Mouse (Mus musculus): ENCODE measurements around the gene Ada. TPM values are rescaled to one million over a fixed set of nuclear protein-coding genes. Genes with fewer than 3 reads are reported as not detected.
A peak's percentile ranks its signal among the peaks of the same experiment; 100 is the strongest.

Ada gene
- total RNA-seq, 4 experiments from 2014 or later = 1.4 to 2.0 (median 1.5) TPM

DNA sequence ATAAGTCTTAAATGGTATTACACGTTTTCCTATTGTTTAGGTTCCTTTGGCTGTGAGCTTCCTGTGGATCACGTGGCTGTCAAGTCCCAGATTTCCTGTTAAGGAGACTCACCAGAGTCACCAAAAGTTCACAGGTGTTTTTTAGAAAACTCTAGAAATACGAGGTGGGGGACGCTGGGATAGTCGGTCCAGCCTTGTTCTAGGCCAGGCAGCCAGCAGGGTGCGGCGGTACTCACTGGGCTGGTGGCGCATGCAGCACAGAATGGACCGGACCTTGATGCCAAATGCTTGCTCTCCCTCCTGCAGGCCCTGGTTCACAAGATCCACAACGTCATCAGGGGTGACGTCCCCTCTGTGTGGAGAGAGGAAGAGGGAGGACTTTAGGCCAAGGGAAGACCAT lies 18.0 kb downstream of the Ada start:
- no peak for DNase-seq (ENCODE audit: low spot score in 2 of 2)

DNA sequence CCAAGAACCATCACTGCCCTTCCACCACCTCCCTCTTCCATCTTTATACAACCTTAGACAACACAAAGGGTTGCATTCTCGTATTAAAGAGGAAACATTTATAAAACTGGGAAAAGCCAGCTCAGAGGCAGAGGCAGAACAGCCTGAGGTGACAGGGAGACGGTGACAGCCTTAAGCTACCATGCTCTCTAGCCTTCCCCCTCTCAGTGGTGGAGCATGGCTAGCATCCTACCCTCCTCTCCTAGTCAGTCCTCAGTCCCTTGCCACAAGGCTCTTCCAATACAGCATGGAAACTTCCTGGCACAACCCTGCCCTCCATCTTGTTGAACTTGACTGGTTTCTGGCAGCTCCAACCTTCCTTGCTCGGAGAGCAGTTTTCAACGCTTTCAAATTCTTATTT lies 21.7 kb downstream of the Ada start:
- DNase-seq (ENCODE audit: low spot score in 2 of 2) = no peak

DNA sequence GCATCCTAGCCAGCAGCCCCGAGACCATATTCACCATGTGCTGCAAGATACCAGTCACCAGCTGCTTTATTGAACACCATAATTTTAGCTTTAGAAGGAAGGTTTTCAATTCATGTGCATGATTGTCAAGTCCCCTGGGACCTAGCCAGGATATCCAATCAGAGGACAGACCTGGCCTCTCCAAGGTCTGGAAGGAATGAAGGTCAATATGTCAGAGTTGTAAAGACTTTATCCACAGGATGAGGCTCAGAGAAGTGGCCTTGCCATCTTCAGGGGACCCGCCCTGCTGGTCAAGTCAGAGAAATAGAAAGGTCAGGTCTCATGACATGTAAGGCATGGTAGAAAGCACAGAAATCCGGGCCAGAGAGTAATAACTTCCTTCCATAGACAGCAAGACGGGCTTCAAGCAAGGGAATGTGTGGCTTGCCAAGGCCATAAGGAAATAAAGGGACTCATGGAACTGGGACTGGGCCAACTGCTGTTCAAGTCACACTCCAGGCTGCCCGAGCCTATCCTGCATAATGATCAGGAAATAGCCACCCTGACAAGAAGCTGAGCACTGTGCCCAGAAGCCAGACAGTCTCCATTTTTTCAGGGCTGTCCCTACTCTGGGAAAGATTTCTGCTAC lies 23.2 kb downstream of the Ada start:
- no peak for DNase-seq (ENCODE audit: low spot score in 2 of 2)

DNA sequence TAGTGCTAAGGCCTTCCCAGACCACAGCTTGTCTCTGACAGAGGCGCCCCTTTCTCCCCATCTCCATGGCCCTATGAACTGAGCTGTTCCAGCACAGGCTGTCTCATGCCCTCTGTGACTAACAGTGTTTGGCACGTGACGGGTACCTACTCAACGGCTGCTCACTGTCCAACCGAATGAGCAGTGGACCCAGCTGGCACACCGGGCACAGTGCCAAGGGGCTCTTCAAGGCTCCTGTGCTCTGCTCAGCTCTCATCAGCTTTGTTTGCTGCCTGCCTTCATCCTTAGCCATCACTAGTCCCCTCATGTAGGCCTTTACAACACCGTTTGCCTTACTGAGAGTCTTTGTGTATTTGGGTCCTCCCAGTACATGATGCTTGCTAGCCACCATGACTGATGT lies 27.5 kb downstream of the Ada start:
- DNase-seq (ENCODE audit: low spot score in 2 of 2) = peak in 1 of 2 experiments; percentile 83

DNA sequence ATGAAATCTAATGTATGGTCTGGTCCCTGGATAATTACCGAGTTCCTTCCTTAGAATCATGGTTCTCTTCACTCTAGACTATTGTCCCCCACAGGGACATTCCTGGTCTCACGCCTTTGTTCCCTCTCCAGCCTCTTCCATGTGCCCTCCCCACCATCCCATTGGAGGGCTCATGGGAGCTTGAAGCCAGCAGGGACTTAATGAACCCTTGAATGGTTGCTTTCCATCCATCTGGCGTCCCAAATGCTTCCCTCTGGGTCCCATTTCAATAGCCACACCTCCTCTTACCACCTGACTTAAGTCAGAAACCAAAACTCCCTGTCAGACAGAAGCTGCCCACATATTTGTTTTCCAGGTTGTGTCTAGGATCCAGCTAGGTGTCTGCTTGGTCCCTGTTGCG lies 30.4 kb downstream of the Ada start:
- DNase-seq (ENCODE audit: low spot score in 2 of 2) = no peak

DNA sequence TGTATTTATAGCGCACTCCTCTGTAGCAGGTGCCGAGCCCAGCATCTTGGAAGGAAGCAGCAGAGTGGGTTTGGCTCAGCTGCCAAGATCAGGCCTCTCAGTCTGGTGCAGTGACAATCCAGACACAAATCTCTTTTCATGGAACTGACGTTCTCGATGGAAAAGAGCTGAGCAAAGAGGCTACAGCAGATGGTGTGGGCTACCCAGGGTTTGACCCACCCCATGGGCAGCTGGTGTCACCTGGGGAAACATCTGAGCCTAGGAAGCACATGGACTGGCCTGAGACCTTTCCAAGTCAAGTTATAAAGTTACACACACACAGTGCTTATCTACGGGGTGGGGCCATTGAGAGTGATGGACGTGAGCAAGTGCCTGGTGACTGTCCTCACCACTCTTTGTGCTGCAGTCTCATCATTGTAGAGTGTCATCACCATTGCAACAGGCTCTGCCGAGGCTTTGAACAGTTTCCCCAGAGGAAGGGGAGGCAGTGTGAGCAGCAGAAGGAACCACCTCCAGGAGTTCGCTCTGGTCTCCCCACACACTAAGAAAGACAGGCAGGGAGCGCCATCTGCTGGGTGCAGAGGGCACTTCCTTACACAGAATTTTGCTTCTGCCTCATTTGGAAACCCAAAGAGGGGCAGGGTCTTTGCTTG lies 31.0 kb downstream of the Ada start:
- DNase-seq (ENCODE audit: low spot score in 2 of 2) = peak; percentile 72 to 82

DNA sequence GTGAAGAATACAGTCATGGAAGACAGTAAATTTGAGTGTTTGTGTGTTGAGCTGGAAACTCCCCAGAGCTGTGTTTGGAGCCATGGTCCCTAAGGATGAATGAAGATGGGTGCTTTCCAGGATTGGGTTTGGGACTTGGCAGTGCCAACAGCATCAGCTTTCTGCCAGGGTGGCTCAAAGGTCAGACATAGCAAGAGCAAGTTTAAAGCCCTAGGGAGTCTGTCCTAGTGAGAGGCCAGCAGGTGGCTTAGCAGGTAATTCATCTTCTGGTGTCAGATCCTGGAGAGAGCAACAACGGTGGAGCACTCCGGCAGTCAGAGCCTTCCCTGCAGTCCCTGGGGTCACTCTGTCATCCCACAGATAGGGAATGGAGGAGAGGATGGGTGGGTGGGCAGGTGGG lies 31.5 kb downstream of the Ada start:
- DNase-seq (ENCODE audit: low spot score in 2 of 2) = no peak

DNA sequence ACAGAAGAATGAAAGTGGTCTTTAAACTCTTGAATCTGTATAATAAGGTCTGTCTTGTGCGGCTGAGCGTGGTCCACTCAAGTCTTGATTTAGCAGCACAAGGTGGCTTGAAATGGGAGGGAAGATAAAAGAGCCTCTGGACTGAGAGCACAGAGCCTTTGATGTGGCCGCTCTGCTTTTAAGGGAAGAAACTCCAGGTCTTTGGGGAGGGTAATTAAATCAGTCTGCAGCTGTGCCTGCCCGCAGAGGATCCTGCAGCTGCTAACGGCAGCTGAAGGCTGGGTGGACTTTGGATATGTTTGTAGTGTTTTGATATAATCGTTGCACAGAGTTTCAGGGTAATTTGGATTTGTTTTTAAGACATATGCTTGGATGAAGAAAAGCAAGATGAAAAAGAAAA lies 33.2 kb downstream of the Ada start:
- no peak for DNase-seq (ENCODE audit: low spot score in 2 of 2)

DNA sequence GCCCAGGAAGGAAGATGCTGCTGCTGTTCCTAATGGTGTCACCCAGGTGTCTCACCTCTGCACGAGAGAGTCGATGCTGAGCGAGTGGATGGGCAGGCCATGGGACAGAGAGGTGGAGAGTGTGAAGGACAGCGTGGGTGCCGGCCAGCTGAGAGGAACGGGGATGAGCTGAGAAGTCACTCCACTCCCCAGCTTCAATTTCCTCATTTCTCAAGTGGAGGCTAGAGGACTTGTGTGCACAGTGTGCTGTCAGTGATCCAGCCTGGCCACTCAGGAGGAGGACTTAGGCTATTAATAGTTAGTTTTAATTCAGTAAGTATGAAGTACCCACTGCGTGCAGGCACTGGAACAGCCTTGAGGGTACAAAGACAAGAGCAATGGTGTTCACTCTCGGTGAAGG lies 33.6 kb downstream of the Ada start:
- DNase-seq (ENCODE audit: low spot score in 2 of 2) = no peak

DNA sequence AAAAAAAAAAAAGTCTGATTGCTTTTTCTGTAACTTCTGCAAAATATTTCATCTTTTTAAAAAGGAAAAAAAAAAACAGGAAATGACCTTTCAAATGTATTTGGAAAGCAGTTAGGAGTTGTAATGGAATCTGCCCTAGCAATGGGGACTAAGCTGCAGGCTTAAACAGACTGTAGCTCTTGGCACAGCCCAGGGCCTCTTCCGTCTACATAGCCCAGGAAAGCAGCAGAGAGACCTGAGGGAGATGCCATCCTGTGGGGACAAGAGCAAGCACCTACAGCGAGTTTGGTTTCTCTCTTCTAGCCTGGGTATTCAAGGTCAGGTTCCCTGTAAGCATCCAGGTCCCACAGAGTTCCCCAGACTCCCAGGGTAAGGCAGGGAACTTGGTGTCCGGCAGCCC lies 36.7 kb downstream of the Ada start:
- DNase-seq (ENCODE audit: low spot score in 2 of 2) = no peak

DNA sequence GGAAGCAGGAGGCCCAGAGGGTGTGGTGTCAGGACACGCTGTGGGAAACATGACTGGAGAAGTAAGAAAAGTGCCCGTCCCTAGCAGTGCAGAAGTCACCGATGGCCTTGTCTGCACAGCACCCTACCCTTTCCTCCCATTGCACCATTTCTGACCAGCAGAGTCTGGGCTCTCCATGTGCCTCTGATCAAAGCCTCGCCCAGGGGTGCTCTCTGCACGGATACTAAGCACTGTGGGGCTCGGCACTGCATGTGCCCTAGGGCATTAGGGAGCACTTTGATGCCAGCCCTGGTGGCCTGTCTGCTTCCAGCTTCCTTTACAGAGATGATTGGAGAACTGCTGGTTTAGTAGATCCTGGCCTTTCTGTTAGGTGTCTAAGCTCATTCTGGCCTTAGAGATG lies 37.2 kb downstream of the Ada start:
- DNase-seq (ENCODE audit: low spot score in 2 of 2) = no peak

DNA sequence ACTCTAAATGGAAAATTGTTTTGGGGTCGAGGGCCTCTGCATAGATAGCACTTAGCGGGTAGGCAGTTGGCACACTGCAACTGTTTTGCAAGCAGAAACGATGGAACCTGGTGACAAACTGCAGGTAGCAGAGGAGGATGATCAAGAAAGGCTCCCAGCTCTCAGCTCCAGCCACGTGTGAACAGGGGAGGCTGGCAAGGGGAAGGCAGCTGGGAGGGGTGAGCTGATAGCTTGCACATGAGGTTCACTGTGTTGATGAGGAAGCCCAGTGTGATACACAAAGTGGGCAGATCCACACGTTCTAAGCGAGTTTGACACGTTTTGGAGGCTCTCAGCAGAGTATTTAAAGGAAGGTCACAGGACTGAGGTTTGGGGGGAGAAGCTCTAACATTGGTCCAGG lies 37.6 kb downstream of the Ada start:
- DNase-seq (ENCODE audit: low spot score in 2 of 2) = no peak

DNA sequence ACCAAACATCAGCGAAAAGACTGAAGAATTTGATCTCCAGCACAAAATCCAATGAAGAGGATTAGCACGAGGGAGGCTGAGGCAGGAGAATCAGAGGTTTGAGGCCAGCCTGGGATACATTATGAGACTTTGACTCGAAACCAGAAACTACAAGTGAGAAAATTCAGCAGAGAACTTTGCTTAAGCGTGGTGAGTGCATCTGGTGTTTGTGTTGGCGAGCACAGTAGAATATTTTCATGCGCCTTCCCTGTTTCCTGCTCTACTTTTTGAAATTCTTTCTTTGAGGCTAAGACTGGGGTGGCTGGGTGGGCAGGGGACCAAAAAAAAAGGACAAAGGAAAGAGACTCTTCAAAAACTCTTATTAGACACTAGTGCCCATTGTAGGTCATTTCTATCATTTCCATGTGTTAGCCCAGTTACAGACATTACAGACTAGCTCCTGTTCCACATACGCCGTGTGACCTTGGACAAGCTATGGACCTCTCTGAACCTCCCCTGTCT lies 38.6 kb downstream of the Ada start:
- DNase-seq (ENCODE audit: low spot score in 2 of 2) = no peak

DNA sequence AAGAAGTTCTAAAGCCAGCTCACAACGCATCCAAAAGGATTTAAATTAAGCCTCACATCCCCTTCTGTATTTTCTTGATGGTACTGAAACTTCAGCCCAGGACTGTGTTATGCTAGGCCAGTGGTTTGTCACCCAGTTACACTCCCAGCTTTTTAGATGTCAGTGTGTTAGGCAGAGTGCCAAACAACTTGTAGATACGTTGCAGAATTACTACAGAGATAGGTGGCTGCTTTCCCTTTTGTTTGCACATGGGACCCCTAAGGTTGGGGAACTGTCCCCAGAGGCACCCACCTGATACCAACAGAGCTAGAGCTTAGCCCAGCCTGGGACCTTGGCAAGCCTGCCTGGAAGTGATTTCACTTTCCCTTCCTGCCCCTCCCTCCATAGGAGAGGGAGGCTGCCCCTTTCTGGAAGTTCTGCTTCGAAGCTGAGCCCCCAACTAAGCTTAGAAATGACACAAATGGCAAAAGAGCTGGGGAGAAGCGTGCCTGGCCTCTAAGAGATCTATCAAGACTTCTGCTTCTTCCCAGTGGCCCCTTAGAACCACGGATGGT lies 39.4 kb downstream of the Ada start:
- DNase-seq (ENCODE audit: low spot score in 2 of 2) = no peak

DNA sequence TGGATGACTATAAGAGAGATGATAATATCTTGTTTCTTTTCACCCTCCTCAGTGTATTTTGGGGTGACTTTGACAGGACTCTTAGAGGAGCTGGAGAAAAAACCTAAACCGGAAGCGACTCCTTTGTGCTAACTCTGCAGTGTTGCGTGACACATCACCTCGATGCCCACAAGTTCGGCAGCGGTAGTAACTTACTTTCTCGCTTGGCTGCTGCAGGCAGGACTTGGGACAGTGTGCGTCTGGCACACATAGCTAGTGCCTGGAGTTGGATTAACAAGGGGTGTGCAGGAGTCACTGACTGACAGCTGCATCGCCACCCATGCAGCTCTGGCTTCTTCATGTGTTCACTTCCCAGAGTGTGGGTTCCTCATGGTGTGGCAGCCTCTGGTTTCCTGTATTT lies 40.0 kb downstream of the Ada start:
- DNase-seq (ENCODE audit: low spot score in 2 of 2) = no peak

DNA sequence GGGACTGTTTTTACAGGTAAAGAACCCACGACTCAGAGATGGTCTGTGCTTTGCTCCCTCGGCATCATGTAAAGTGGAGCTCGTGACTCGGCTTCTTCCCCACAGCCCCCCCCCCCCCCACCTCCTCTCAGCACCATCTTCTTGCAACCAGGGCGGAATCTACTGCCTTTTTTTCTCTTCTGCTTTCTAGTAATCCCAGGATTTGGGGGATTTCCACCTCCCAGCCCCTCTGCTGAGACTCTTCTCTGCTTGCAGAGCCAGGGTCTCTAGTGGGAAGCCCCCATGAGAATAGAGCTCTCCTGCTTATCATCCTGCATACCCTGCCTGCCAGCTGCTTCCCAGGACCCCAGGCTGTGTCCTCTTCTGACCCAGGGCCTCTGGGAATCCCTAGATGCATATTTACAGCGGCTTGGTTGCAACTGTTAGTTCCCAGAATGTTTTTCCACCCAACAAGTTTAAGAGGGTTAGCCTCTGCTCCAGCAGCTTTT lies 41.2 kb downstream of the Ada start:
- no peak for DNase-seq (ENCODE audit: low spot score in 2 of 2)

DNA sequence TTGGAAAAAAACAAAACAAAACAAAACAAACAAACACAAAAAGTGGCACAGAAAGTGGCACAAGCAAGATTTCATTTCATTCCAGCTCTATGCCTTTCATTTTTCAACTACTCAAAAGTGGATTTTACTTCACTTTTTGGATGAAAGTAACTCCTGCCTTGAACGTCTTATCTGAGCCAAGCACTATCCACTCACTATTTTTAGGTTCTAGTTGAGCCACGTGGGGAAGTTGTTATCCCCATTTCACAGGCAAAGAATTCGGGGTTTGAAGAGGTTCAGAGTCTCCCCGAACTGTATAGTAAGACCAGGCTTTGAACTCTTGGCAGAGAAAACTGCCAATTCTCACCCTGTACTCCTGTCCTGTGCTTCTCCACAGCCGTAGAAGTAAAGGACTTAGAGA lies 41.7 kb downstream of the Ada start:
- no peak for DNase-seq (ENCODE audit: low spot score in 2 of 2)

DNA sequence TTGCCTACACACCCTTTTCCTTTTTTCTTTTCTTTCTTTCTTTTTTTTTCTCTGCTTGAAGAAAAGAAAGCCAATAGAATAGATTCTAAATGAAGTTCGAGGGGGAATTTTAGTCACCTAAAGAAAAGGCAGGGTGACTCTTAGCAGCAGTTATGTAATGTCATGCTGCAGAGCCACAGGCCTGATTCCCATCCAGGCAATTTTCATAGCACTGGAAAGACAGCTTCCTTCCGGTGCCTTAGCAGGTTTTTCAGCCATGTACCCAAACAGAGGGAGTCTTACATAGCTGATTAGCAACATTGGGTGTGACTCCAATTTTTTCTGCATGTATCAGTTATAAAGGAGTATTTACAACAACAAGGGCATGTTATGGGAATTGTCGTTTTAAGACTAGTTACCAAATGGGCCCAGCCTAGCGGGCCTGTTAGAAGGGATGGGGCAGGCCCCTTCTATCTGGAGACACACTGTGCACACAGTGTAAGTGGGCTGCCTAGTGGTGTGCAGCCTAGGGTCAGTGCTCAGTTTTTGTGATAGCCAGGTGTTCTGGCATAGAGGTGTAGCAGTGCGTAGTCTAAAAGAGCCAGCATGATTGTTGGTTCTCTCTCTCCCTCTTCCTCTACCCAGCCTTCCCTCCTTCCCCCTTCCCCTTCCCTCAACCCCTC lies 46.3 kb downstream of the Ada start:
- DNase-seq (ENCODE audit: low spot score in 2 of 2) = no peak

DNA sequence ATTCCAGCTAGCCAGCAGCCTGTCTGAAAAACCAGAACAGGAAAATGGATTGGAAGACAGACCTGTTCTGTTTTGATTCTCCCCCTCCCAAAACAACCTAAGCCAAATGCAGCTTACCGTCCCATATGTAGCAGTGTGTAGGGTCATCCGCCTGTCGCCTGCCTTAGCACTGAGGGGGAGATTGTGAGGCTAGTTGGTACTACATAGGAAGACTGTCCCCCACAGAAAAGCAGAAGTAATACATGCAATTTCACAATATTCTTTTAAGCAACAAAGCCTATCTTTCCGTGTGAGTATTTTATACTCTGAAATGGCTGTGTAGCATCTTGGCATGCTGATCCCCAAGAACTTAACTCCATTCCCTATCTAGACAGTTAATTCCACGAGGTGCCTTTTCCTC lies 47.1 kb downstream of the Ada start:
- no peak for DNase-seq (ENCODE audit: low spot score in 2 of 2)

DNA sequence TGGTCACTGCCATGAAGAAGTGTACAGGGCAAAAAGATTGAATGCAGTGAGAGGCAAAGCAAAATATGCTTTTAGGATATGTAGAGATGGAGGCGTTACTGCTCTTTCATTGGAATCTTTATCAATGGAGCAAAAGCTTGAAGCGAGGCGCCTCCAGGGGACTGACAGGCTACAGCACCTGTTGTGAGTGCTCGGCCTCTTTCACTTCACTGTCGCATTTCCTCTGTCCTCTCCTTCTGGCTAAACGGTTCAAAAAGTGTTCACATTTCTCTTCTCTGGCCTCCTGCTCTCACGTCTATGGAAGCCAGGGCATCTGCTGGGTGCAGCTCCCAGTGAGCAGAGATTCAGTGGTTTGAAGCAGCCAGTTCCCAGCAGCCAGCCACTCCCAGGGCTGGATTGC lies 47.6 kb downstream of the Ada start:
- no peak for DNase-seq (ENCODE audit: low spot score in 2 of 2)

DNA sequence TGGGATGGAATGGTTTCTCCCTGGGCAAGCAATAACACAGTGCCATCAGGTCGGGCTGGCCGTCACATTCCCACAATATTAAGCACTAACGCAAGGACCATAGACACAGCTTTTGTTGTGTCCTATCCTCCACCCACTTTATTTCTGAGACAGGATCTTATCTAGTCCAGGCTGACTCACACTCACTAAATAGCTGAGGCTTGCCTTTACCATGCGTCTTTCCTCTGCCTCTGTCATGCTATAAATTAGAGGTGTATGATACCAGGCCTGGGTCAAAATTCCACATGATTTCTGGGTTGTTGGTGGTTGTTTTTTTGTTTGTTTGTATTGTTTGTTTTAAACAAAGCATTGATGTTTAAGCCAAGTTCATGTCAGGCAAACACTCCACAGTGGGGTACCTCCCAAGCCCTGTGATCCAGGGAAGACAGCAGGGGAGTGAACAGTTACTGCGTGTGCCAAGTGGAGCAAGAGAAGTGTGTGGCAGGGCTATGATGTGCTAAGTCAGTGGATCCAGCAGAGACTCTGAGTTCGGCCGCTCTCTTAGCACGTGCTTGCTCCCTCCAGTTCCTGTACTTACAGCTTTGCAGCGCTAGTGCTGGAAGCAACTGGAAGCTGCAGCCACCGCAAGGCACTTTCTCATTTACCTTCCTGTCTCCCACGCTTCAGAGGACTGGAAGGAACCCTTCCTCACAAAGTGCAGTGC lies 50.8 kb downstream of the Ada start:
- no peak for DNase-seq (ENCODE audit: low spot score in 2 of 2)
